Mouse (Mus musculus) liver, postnatal 0 days (tissue): ENCODE results near the gene Brinp3.

Experiments used
- CTCF ChIP-seq: sonication (generic); IDR thresholded peaks from 2 replicates; pipeline ENCODE4 v1.5.1; 2016; ENCODE audit warnings: antibody characterized with exemption, low read depth
- EP300 ChIP-seq: IDR thresholded peaks from 2 replicates; pipeline ENCODE4 v1.6.1; 2016; ENCODE audit warnings: antibody characterized with exemption, low read depth, mild to moderate bottlenecking

DNA sequence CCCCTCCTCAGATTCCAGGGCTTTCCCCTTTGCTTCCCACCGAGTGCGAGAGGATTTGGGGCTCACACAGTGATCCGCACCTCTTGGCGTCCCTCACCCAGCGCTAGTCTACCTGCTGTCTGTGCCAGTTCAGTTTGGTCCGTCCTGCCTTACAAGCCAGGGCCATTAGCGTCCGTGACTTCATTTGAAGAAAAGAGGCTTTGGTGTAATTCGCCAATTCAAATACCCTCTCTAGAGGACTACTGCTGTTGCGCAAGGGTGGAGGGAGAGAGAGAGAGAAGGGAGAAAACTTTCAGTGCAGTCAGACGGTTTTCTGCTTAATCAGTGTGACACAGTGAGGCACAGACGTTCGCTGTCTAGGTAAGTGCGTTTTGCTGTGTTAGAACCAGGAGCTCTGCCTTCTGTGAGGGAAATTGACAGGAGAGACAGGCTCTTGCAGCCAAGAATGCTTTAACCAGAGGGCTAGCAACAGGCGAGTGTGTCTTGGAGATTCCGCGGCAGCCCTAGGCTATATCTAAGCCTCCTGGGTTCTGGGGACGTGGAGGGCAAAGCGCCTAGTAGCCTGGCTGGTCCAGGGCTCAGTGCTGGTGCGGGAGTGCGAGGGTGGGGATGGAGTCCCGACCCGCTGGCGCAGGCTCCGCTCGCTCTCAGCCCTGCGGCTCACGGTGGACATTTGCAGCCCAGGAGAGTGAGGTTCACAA is 3.0 kb downstream of the Brinp3 start:
- TF ChIP-seq CTCF (no peak), EP300 (no peak)
